Mouse (Mus musculus) stomach, postnatal 0 days (tissue): ENCODE data around the gene Plcb1. TPM values are rescaled to one million over a fixed set of nuclear protein-coding genes. Genes with fewer than 3 reads are reported as not detected.

Source experiments
- ATAC-seq: fragments of 200-750 bp; cut with Nextera tagmentation; 2 replicates; pipeline ENCODE4 v1.8.0; 2017; ENCODE audit not compliant: low FRiP score, low TSS enrichment
- DNase-seq: peaks from one replicate; pipeline ENCODE4 v3.0.0-alpha.2; 2016; ENCODE audit warnings: low spot score
- H3K27ac ChIP-seq: fragments of 300-500 bp; sonication (generic); replicated peaks from 2 replicates; pipeline ENCODE4 v1.5.1; 2014; ENCODE audit warnings: mild to moderate bottlenecking, control low read depth
- H3K27me3 ChIP-seq: fragments of 300-500 bp; sonication (generic); 2 replicates; pipeline ENCODE4 v1.6.1; 2014; ENCODE audit warnings: low read length; ENCODE audit not compliant: control insufficient read depth, insufficient read depth
- H3K36me3 ChIP-seq: fragments of 300-500 bp; sonication (generic); 2 replicates; pipeline ENCODE4 v1.6.1; 2014; ENCODE audit warnings: low read length, mixed read lengths; ENCODE audit not compliant: control insufficient read depth, insufficient read depth
- H3K4me1 ChIP-seq: fragments of 300-500 bp; sonication (generic); replicated peaks from 2 replicates; pipeline ENCODE4 v1.6.1; 2014; ENCODE audit warnings: antibody characterized with exemption; ENCODE audit not compliant: control insufficient read depth, insufficient read depth
- H3K4me2 ChIP-seq: fragments of 300-500 bp; sonication (generic); replicated peaks from 2 replicates; pipeline ENCODE4 v1.6.1; 2014; ENCODE audit warnings: low read depth, mild to moderate bottlenecking, control low read depth, moderate library complexity
- H3K4me3 ChIP-seq: fragments of 300-500 bp; sonication (generic); 2 replicates; pipeline ENCODE4 v1.5.1; 2014; ENCODE audit warnings: low read depth, low read length, control low read depth
- H3K9ac ChIP-seq: fragments of 300-500 bp; sonication (generic); 2 replicates; pipeline ENCODE4 v1.6.1; 2014; ENCODE audit warnings: mild to moderate bottlenecking, low read length, control low read depth, mixed read lengths
- H3K9me3 ChIP-seq: fragments of 300-500 bp; sonication (generic); 2 replicates; pipeline ENCODE4 v1.6.1; 2016; ENCODE audit warnings: low read length; ENCODE audit not compliant: control insufficient read depth
- CTCF ChIP-seq: IDR thresholded peaks from 2 replicates; pipeline ENCODE4 v1.5.1; 2016; ENCODE audit warnings: antibody characterized with exemption, low read depth, mild to moderate bottlenecking, moderate library complexity
- EP300 ChIP-seq: optimal IDR thresholded peaks from 2 replicates; pipeline ENCODE3; 2016; ENCODE audit warnings: antibody characterized with exemption
- WGBS: fragments of 180-500 bp; shearing (Covaris S2); extraction: QIAGEN DNeasy Blood & Tissue Kit; methylation state at CpG from one replicate; pipeline ENCODE4 v1.1.7; 2014; 5-methylcytosine and 5-hydroxymethylcytosine counted together
- polyA plus RNA-seq: library from polyadenylated mRNA; unstranded; fragments of >200 nt; fragmentation: Nextera tagmentation; extraction: Ambion mirVana; gene quantifications from 2 replicates; pipeline ENCODE4 v1.2.1, GENCODE M21; 2015

The Plcb1 gene
- polyA plus RNA-seq, 1 experiment from 2014 or later = 7.0 TPM

DNA sequence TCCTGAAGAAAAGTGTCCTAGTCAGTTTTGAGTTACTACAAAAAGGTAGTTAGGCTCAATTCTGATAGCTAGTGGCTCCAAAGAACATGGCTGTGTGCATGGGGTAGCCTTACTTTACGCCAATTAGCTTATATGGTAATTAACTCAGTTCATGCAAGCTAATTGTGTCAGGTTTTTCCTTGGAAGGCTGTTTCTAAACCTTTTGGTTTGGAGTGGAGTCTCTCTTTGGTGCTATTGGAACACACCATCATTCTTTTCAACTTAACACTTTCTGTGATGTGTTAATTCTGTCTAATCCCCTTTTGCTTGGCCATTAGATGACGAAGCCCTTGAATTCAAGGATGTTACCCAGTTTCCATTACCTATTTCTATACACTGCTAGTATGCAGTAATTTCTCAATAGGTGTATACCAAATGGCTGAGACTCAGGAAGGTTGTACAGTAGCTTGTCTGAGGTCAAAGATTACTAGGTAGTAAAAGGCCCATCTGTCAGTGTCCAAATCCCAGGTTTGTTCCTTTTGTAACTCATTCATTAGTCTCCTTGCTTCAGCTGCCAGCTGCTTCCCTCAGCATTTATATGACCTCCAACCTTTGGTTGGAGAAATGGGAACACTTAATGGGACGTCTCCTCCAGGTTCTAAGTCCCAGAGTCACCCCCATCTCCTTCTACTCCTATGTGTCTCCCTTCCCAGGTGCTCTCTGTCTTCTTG is 42.1 kb downstream of the Plcb1 start:
- no peak overlapping the region for H3K4me3 ChIP-seq
- WGBS = 83% methylated on average over 3 of the region's 3 CpGs
- no peak overlapping the region for H3K9ac ChIP-seq
- H3K27me3 ChIP-seq = no peaks in the 10 kb centered on the region
- no peaks in the 10 kb centered on the region for H3K36me3 ChIP-seq
- H3K9me3 ChIP-seq = no peaks in the 10 kb centered on the region
- no peak overlapping the region for H3K27ac ChIP-seq
- TF ChIP-seq EP300 = no peak
- no peak overlapping the region for H3K4me2 ChIP-seq
- no peak for ATAC-seq
- H3K4me1 ChIP-seq = peaks cover 2% of the 10 kb centered on the region; the same call in 1 of the 2 replicates
- no peak for DNase-seq

DNA sequence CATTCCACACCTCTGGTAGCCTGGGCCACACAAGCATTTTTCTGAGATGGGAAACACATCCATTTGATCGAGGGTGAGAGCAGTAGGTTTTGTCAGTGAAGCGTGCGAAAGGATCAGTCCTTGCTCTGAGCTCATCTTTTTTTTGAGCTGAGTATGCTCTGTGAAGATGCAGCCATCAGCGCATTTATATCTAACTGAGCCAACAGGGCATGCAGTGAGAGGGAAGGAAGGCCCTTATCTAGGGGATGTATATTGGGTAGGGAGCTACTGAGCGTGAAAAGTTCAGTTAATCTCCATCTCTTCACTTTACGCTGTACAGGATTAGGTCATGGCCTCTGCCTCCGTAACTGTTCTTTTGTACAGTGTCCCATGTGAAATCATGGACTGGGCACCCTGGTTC is 46.0 kb downstream of the Plcb1 start:
- H3K9me3 ChIP-seq = no peaks in the 10 kb centered on the region
- H3K4me2 ChIP-seq = no peak overlapping the region
- DNase-seq = no peak
- 92% methylated on average over 7 of the region's 7 CpGs for WGBS
- H3K4me3 ChIP-seq = no peak overlapping the region
- TF ChIP-seq CTCF (no peak), EP300 (no peak)
- no peaks in the 10 kb centered on the region for H3K27me3 ChIP-seq
- ATAC-seq = no peak
- H3K27ac ChIP-seq = no peak overlapping the region
- no peaks in the 10 kb centered on the region for H3K4me1 ChIP-seq
- H3K36me3 ChIP-seq = no peaks in the 10 kb centered on the region
- no peak overlapping the region for H3K9ac ChIP-seq

DNA sequence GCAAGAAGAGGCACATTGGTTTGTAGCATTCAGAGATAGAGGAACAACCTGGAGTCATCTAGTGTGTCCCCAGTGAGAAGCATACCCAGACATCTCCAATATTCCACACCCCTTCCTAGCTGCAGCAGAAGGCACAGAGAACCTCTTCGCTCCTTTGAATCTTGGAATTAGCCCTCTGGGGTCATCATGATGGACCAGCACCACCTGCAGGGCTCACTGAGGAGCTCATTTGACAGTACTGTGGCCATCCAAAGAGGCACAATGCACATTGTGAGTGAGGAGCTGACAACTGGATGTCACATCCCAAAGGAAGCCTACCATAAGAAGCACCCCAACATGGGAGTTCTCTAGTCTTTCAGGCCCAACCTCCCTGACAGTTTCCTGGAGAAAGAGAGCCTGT is 50.2 kb downstream of the Plcb1 start:
- ATAC-seq (no peak), DNase-seq (no peak)
- Histone ChIP-seq H3K4me2 (no peak overlapping the region), H3K4me3 (no peak overlapping the region), H3K36me3 (no peaks in the 10 kb centered on the region), H3K4me1 (no peaks in the 10 kb centered on the region), H3K9me3 (no peaks in the 10 kb centered on the region), H3K9ac (no peak overlapping the region), H3K27ac (no peak overlapping the region), H3K27me3 (no peaks in the 10 kb centered on the region)
- TF ChIP-seq CTCF (peak; percentile 44), EP300 (no peak)
- 87% methylated on average over 1 of the region's 1 CpGs for WGBS

DNA sequence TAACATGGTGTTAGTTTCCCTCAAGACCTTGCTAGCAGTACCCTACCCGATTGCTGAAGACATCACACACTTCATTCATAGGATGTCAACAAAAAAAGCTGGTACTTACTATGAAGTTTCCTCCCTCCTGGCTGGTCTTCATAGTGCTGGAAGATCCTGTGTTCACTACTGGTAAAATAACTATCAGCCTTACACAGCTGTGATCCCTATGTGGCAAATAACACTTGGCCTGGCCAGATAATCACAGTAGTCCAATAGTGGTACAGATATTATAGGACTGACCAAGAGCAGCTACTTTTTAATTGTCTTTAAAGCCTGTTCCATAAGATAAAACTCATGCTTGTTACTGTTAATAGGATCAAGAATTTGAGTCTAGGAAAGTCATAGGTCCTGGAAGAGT is 52.3 kb downstream of the Plcb1 start:
- ATAC-seq = no peak
- Histone ChIP-seq H3K9ac (no peak overlapping the region), H3K27ac (no peak overlapping the region), H3K9me3 (no peaks in the 10 kb centered on the region), H3K36me3 (no peaks in the 10 kb centered on the region), H3K4me1 (no peaks in the 10 kb centered on the region), H3K27me3 (no peaks in the 10 kb centered on the region), H3K4me3 (no peak overlapping the region), H3K4me2 (no peak overlapping the region)
- no peak for TF ChIP-seq EP300
- DNase-seq = no peak
- 78% methylated on average over 1 of the region's 1 CpGs for WGBS

DNA sequence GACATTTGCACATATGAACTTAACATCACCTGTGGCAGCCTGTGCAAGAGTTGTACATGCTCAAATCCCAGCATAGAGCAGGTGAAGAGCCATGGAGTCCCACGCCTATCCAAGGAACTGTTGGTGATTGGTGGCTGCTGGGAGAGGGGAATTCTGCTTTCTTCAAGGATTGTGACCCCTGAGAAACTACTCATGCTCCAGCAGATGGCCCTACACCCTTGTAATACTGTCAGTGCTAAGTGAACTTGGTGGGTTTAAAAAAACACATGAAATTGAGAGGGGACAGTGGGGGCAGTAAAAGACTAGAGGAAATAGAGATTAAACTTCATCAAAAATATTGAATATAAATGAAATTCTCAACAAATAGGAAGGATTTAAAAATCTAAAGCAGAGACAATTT is 53.0 kb downstream of the Plcb1 start:
- ATAC-seq (no peak), DNase-seq (no peak)
- no peaks in the 10 kb centered on the region for H3K4me1 ChIP-seq
- H3K9me3 ChIP-seq = no peaks in the 10 kb centered on the region
- no peak overlapping the region for H3K4me3 ChIP-seq
- no peak overlapping the region for H3K27ac ChIP-seq
- H3K4me2 ChIP-seq = no peak overlapping the region
- H3K27me3 ChIP-seq = no peaks in the 10 kb centered on the region
- WGBS = 88% methylated on average over 1 of the region's 1 CpGs
- H3K36me3 ChIP-seq = no peaks in the 10 kb centered on the region
- TF ChIP-seq EP300 (no peak), CTCF (peak; percentile 39; the same call in 1 of the 2 replicates)
- H3K9ac ChIP-seq = no peak overlapping the region

DNA sequence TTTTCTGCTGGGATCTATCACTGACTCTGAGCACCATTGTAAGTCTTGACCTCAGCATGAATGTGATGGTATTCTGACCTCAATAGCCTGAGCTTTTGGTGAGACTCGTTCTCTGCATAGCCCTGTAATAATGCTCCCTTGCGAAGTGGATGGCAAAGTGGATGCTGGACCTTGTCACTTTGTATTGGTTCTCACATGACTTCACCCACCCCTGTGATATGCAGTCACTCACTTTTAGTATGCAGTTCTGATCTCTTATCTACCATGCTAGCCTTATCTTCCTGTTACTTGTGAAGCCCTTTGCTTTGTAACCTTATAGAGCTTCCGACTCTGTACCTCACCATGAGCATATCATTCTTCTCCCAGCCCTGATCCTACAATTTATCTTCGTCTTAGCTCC is 57.0 kb downstream of the Plcb1 start:
- Histone ChIP-seq H3K4me2 (no peak overlapping the region), H3K27me3 (no peaks in the 10 kb centered on the region), H3K4me1 (no peaks in the 10 kb centered on the region), H3K36me3 (no peaks in the 10 kb centered on the region), H3K9ac (no peak overlapping the region), H3K9me3 (no peaks in the 10 kb centered on the region), H3K27ac (no peak overlapping the region), H3K4me3 (no peak overlapping the region)
- ATAC-seq (no peak), DNase-seq (no peak)
- TF ChIP-seq CTCF = no peak
- no peak for TF ChIP-seq EP300
- WGBS = 74% methylated on average over 4 of the region's 4 CpGs
